Mouse (Mus musculus) small intestine, adult 2 months (tissue): ENCODE results near the gene Zfp69.

ENCODE experiments used
- CTCF ChIP-seq: fragments of 200-500 bp; IDR thresholded peaks from 2 replicates; pipeline ENCODE4 v1.5.1; 2012; ENCODE audit warnings: low read depth, mild to moderate bottlenecking, control low read depth, inconsistent platforms, low read length, moderate library complexity, mixed read lengths; ENCODE audit not compliant: insufficient replicate concordance, insufficient read length; ENCODE audit errors: extremely low read depth
- POLR2A ChIP-seq: fragments of 200-500 bp; IDR thresholded peaks from 2 replicates; pipeline ENCODE4 v1.6.1; 2012; ENCODE audit warnings: low read depth, mild to moderate bottlenecking, control low read depth, inconsistent platforms, low read length, moderate library complexity

DNA sequence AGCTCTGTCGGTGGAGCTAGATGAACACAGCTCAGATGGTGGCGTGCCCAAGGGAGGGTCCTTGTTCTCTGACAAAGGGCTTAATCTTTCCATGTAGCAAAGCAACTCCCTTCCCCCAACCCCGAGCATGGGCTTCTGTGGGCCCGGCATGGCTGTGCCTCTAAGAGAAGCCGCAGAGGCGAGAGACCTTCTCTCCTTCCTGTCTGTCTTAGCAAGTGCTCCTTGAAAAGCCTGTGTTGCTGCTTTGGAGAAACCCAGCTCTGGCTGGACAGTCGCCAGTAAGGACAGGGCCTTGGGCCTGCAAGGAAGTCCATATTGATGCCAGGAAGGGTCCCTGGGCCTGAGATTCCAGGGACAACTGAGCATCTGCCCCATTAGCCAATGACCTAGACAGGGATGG lies 56.3 kb downstream of the Zfp69 start:
- TF ChIP-seq CTCF (no peak), POLR2A (no peak)
